Mouse (Mus musculus) liver, embryonic 11.5 days (tissue): ENCODE measurements around the gene Mthfsd. TPM values are rescaled to one million over a fixed set of nuclear protein-coding genes. Genes with fewer than 3 reads are reported as not detected.

ENCODE experiments used
- ATAC-seq: fragments of 200-750 bp; cut with Nextera tagmentation; replicated peaks from 2 replicates; pipeline ENCODE4 v1.8.0; 2017; ENCODE audit warnings: moderate number of reproducible peaks, mild to moderate bottlenecking, moderate TSS enrichment, moderate library complexity; ENCODE audit not compliant: low FRiP score
- DNase-seq: peaks from one replicate; pipeline ENCODE4 v3.0.0-alpha.2; 2017; ENCODE audit warnings: low spot score
- H3K27ac ChIP-seq: fragments of 300-500 bp; sonication (generic); 2 replicates; pipeline ENCODE4 v1.5.1; 2014; ENCODE audit warnings: mild to moderate bottlenecking, low read depth, low read length, control low read depth
- H3K27me3 ChIP-seq: fragments of 300-500 bp; sonication (generic); replicated peaks from 2 replicates; pipeline ENCODE4 v1.6.1; 2014; ENCODE audit warnings: low read length, mixed read lengths; ENCODE audit not compliant: control insufficient read depth, insufficient read depth
- H3K36me3 ChIP-seq: fragments of 300-500 bp; sonication (generic); 2 replicates; pipeline ENCODE4 v1.6.1; 2014; ENCODE audit warnings: mild to moderate bottlenecking, low read length, moderate library complexity, mixed read lengths; ENCODE audit not compliant: control insufficient read depth, insufficient read depth
- H3K4me1 ChIP-seq: fragments of 300-500 bp; sonication (generic); replicated peaks from 2 replicates; pipeline ENCODE4 v1.6.1; 2014; ENCODE audit warnings: low read length, mixed read lengths; ENCODE audit not compliant: control insufficient read depth, insufficient read depth
- H3K4me2 ChIP-seq: fragments of 300-500 bp; sonication (generic); 2 replicates; pipeline ENCODE4 v1.6.1; 2014; ENCODE audit warnings: mild to moderate bottlenecking, control low read depth, moderate library complexity
- H3K4me3 ChIP-seq: fragments of 300-500 bp; sonication (generic); 2 replicates; pipeline ENCODE4 v1.5.1; 2014; ENCODE audit warnings: low read depth, low read length, control low read depth
- H3K9ac ChIP-seq: fragments of 300-500 bp; sonication (generic); 2 replicates; pipeline ENCODE4 v1.6.1; 2014; ENCODE audit warnings: low read depth, low read length, control low read depth
- H3K9me3 ChIP-seq: fragments of 300-500 bp; sonication (generic); 2 replicates; pipeline ENCODE4 v1.6.1; 2016; ENCODE audit warnings: low read length, inconsistent platforms, mixed read lengths; ENCODE audit not compliant: control insufficient read depth
- WGBS: fragments of 180-500 bp; shearing (Covaris S2); extraction: QIAGEN DNeasy Blood & Tissue Kit; methylation state at CpG from one replicate; pipeline ENCODE4 v1.1.7; 2014; 5-methylcytosine and 5-hydroxymethylcytosine counted together
- polyA plus RNA-seq: library from polyadenylated mRNA; unstranded; fragments of >200 nt; fragmentation: Nextera tagmentation; extraction: Ambion mirVana; gene quantifications from 2 replicates; pipeline ENCODE4 v1.2.1, GENCODE M21; 2014

The Mthfsd gene
- polyA plus RNA-seq, 1 experiment from 2014 or later, result 48.1 TPM

DNA sequence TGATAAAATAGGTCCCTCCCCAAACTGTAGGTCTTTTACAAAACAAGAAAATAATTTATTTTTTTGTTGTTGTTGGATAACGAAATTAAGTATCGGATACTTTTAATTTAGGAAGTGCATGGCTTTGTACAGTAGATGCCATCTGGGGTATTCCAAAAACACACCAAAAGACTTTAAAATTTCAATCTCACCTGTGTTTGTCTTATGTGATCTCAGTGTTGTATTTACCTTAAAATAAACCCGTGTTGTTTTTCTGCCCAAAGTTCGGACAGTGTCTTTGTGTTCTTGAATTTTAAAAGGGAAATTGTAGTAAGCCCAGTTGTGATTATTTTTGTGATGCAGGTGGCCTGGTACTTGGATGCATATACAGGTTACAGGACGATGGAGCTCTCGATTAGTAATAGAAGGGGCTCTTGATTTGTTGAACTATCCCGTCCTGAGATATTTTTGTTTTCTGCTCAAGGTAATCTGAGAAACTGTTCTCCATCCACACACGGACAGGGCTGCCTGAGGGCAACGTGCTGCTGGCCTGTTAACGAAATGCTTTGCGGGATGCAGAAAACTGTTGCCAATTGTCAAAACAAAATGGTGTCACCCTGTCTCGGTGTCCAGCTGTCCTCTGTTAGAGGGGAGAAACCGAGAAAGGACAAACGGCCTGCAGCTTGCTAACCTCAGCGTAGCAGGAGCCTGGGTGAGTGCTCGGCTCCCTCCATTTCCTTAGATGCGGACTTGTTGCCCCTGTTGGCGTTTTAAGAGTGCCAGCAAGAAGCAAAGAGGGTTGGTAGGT is 10.6 kb upstream of the Mthfsd start:
- Histone ChIP-seq H3K4me3 (peak overlapping the region; percentile 50), H3K27ac (no peak overlapping the region), H3K4me1 (no peaks in the 10 kb centered on the region; the same call in none of the 2 replicates), H3K4me2 (peak overlapping the region; percentile 84), H3K9ac (no peak overlapping the region), H3K36me3 (no peaks in the 10 kb centered on the region; the same call in 1 of the 2 replicates), H3K27me3 (peaks cover 100% of the 10 kb centered on the region), H3K9me3 (no peaks in the 10 kb centered on the region)
- WGBS, result 4% methylated on average over 18 of the region's 18 CpGs
- no peak for DNase-seq
- no peak for ATAC-seq

GRCm38 (mm10) chr8:121117906-121118305 is 9.7 kb upstream of the Mthfsd start:
- WGBS, result 2% methylated on average over 28 of the region's 28 CpGs
- no peaks in the 10 kb centered on the region; the same call in 1 of the 2 replicates for H3K36me3 ChIP-seq
- H3K4me1 ChIP-seq, result peaks cover 3% of the 10 kb centered on the region
- H3K9ac ChIP-seq, result peak overlapping the region; percentile 48
- peaks cover 95% of the 10 kb centered on the region for H3K27me3 ChIP-seq
- no peak overlapping the region for H3K27ac ChIP-seq
- no peak for ATAC-seq
- no peaks in the 10 kb centered on the region for H3K9me3 ChIP-seq
- DNase-seq, result no peak
- peak overlapping the region; percentile 50 for H3K4me3 ChIP-seq
- H3K4me2 ChIP-seq, result peak overlapping the region; percentile 84

GRCm38 (mm10) chr8:121117186-121117651 is 9.0 kb upstream of the Mthfsd start:
- 2% methylated on average over 62 of the region's 62 CpGs for WGBS
- Histone ChIP-seq H3K9ac (peak overlapping the region; percentile 48), H3K27me3 (peaks cover 92% of the 10 kb centered on the region), H3K4me1 (peaks cover 3% of the 10 kb centered on the region), H3K4me3 (peak overlapping the region; percentile 50), H3K27ac (0 out of 2 replicates have a peak overlapping the region, but pooled peaks have one; percentile 6), H3K36me3 (no peaks in the 10 kb centered on the region; the same call in 1 of the 2 replicates), H3K9me3 (no peaks in the 10 kb centered on the region), H3K4me2 (peak overlapping the region; percentile 84)
- ATAC-seq, result no peak
- no peak for DNase-seq

DNA sequence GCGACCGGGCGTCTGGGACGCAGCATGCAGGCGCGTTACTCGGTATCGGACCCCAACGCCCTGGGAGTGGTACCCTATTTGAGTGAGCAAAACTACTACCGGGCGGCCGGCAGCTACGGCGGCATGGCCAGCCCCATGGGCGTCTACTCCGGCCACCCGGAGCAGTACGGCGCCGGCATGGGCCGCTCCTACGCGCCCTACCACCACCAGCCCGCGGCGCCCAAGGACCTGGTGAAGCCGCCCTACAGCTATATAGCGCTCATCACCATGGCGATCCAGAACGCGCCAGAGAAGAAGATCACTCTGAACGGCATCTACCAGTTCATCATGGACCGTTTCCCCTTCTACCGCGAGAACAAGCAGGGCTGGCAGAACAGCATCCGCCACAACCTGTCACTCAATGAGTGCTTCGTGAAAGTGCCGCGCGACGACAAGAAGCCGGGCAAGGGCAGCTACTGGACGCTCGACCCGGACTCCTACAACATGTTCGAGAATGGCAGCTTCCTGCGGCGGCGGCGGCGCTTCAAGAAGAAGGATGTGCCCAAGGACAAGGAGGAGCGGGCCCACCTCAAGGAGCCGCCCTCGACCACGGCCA is 8.5 kb upstream of the Mthfsd start:
- peak overlapping the region; percentile 50 for H3K4me3 ChIP-seq
- H3K36me3 ChIP-seq, result no peaks in the 10 kb centered on the region; the same call in 1 of the 2 replicates
- peak overlapping the region; percentile 84 for H3K4me2 ChIP-seq
- H3K27me3 ChIP-seq, result peaks cover 88% of the 10 kb centered on the region
- H3K27ac ChIP-seq, result peak overlapping the region; percentile 73
- DNase-seq, result no peak
- H3K4me1 ChIP-seq, result peaks cover 3% of the 10 kb centered on the region
- peak; percentile 46; the same call in 1 of the 2 replicates for ATAC-seq
- WGBS, result 1% methylated on average over 55 of the region's 55 CpGs
- peak overlapping the region; percentile 59; the same call in 1 of the 2 replicates for H3K9ac ChIP-seq
- H3K9me3 ChIP-seq, result no peaks in the 10 kb centered on the region

- Histone ChIP-seq H3K27me3 (peaks cover 82% of the 10 kb centered on the region), H3K9me3 (no peaks in the 10 kb centered on the region), H3K4me3 (peak within 1 kb of the TSS; percentile 50), H3K27ac (peak within 1 kb of the TSS; percentile 73), H3K9ac (peak within 1 kb of the TSS; percentile 59), H3K4me1 (peaks cover 3% of the 10 kb centered on the region), H3K36me3 (no peaks in the 10 kb centered on the region), H3K4me2 (peak within 1 kb of the TSS; percentile 84)
- DNase-seq (no peak), ATAC-seq (no peak)
- under 1% methylated on average over 25 of the region's 25 CpGs for WGBS
Observed at GRCm38 (mm10) chr8:121115948-121116347, 7.8 kb upstream of the Mthfsd start, which contains the start of gene Foxc2. TSS of gene Foxc2 (plus strand) at chr8:121116171.

GRCm38 (mm10) chr8:121115136-121115535 is 6.9 kb upstream of the Mthfsd start:
- Histone ChIP-seq H3K36me3 (no peaks in the 10 kb centered on the region), H3K9ac (no peak overlapping the region), H3K4me1 (peaks cover 3% of the 10 kb centered on the region), H3K27ac (no peak overlapping the region), H3K4me2 (peak overlapping the region; percentile 39), H3K9me3 (no peaks in the 10 kb centered on the region), H3K27me3 (peaks cover 74% of the 10 kb centered on the region), H3K4me3 (0 out of 2 replicates have a peak overlapping the region, but pooled peaks have one; percentile 7)
- DNase-seq, result no peak
- 3% methylated on average over 25 of the region's 25 CpGs for WGBS
- ATAC-seq, result no peak

DNA sequence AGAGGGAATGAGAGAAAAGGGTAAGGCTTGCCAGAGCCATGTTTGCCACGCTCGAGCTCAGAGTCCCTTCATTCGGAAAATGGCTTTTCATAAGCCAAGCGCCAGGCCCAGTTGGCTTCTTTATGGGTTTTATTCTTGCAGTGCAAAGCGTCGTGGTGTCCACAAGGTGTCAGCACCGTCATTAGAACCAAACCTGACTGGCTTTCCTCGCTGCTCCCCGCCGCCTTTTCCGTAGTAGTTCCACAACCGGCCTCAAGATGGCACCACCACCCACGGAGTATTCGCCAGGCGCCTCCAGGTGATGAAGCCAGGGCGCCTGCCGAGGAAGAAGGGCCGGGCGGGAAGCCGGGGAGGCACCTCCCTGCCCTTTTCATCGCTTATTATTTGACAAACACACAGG is 5.1 kb upstream of the Mthfsd start:
- Histone ChIP-seq H3K9me3 (no peaks in the 10 kb centered on the region), H3K4me1 (peaks cover 5% of the 10 kb centered on the region), H3K4me2 (no peak overlapping the region), H3K9ac (no peak overlapping the region), H3K27ac (no peak overlapping the region), H3K36me3 (no peaks in the 10 kb centered on the region), H3K4me3 (no peak overlapping the region), H3K27me3 (peaks cover 56% of the 10 kb centered on the region)
- 2% methylated on average over 21 of the region's 21 CpGs for WGBS
- DNase-seq (peak; percentile 92), ATAC-seq (peak; percentile 46)

DNA sequence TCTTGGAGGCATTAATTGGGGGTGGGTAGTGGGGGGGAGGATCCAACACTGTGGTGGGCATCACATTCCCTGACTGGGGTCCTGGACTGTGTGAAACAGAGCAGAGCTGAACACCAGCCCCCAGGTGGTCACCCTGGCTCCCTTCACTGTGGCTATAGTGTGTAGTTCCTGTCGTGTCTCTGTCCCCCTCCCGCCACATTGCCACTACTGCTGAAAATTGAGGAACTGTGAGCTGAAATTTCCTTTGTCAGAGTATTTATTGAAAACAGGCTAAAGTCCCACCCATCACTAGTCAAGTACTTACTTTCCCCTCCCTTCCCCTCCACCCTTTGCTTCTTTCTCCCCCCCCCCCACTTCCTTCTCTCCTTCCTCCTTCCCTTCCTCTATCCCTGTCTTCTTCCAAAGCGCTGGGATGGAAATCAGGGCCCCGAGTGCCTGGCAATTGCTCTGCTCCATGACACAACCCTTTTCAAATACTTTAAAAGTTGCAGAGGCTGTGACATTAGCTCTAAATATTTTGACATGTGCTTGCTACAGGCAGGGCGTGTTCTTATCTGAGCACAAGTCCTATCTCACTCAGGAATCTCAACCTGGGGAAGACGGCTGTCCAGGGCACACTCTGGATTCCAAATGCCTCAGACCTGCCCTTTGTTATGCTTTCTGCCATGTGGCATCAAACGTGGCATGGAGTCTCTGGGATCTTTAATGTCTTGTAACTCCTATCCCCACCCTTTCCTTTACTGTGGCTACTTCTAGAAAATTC is 3.1 kb upstream of the Mthfsd start:
- Histone ChIP-seq H3K4me1 (peaks cover 14% of the 10 kb centered on the region), H3K27ac (no peak overlapping the region), H3K36me3 (no peaks in the 10 kb centered on the region), H3K4me3 (no peak overlapping the region), H3K4me2 (no peak overlapping the region), H3K9me3 (no peaks in the 10 kb centered on the region), H3K9ac (no peak overlapping the region), H3K27me3 (peaks cover 36% of the 10 kb centered on the region)
- ATAC-seq (no peak), DNase-seq (no peak)
- 28% methylated on average over 7 of the region's 7 CpGs for WGBS
